Mouse (Mus musculus) adrenal gland, adult 2 months (tissue): ENCODE measurements around the gene Ppp1r3c. TPM values are rescaled to one million over a fixed set of nuclear protein-coding genes. Genes with fewer than 3 reads are reported as not detected.
A peak's percentile ranks its signal among the peaks of the same experiment; 100 is the strongest.

Experiments
- DNase-seq: peaks from one replicate; pipeline ENCODE4 v3.0.0; 2021
- polyA plus RNA-seq: library from polyadenylated mRNA; depleted of rRNA; stranded (reverse); fragments of >200 nt; gene quantifications from 2 replicates; pipeline ENCODE4 v1.2.3, GENCODE M21; 2012
- total RNA-seq, 2 experiments: library from RNA; stranded (reverse); gene quantifications; 2 replicates each; pipeline ENCODE4 v1.2.3; 2021

Ppp1r3c gene
- total and polyA plus RNA-seq, 3 experiments: 3.1 to 43.2 (median 20.2) TPM

GRCm38 (mm10) chr19:36721139-36721538 is 15.3 kb downstream of the Ppp1r3c start:
- no peak for DNase-seq

- DNase-seq: no peak
These were observed 20.2 kb downstream of the Ppp1r3c start for GRCm38 (mm10) chr19:36716221-36716620.

- DNase-seq: no peak
These were observed 20.9 kb downstream of the Ppp1r3c start for GRCm38 (mm10) chr19:36715591-36715990.

GRCm38 (mm10) chr19:36714492-36714891 is 22.0 kb downstream of the Ppp1r3c start:
- DNase-seq: no peak

GRCm38 (mm10) chr19:36713092-36713491 is 23.4 kb downstream of the Ppp1r3c start:
- DNase-seq: peak; percentile 74

GRCm38 (mm10) chr19:36706195-36706594 is 30.3 kb downstream of the Ppp1r3c start:
- DNase-seq: no peak

GRCm38 (mm10) chr19:36705286-36706146 is 30.9 kb downstream of the Ppp1r3c start:
- peak; percentile 60 for DNase-seq

GRCm38 (mm10) chr19:36704763-36705162 is 31.7 kb downstream of the Ppp1r3c start:
- peak; percentile 7 for DNase-seq

GRCm38 (mm10) chr19:36701809-36702622 is 34.4 kb downstream of the Ppp1r3c start:
- DNase-seq: no peak

GRCm38 (mm10) chr19:36701366-36701765 is 35.1 kb downstream of the Ppp1r3c start:
- no peak for DNase-seq

GRCm38 (mm10) chr19:36700937-36701336 is 35.5 kb downstream of the Ppp1r3c start:
- no peak for DNase-seq

- DNase-seq: no peak
These were observed 37.3 kb downstream of the Ppp1r3c start for GRCm38 (mm10) chr19:36699151-36699550.

- no peak for DNase-seq
These were observed 38.3 kb downstream of the Ppp1r3c start for GRCm38 (mm10) chr19:36698200-36698599.

GRCm38 (mm10) chr19:36696601-36697122 is 39.8 kb downstream of the Ppp1r3c start:
- DNase-seq: no peak

GRCm38 (mm10) chr19:36693530-36693929 is 42.9 kb downstream of the Ppp1r3c start:
- no peak for DNase-seq

- DNase-seq: no peak
These were observed 44.5 kb downstream of the Ppp1r3c start for GRCm38 (mm10) chr19:36691941-36692340.

GRCm38 (mm10) chr19:36691245-36691644 is 45.2 kb downstream of the Ppp1r3c start:
- DNase-seq: no peak

GRCm38 (mm10) chr19:36689205-36689604 is 47.2 kb downstream of the Ppp1r3c start:
- no peak for DNase-seq

GRCm38 (mm10) chr19:36687843-36688637 is 48.4 kb downstream of the Ppp1r3c start:
- DNase-seq: peak; percentile 70

GRCm38 (mm10) chr19:36687044-36687443 is 49.4 kb downstream of the Ppp1r3c start:
- DNase-seq: no peak

GRCm38 (mm10) chr19:36686016-36686415 is 50.4 kb downstream of the Ppp1r3c start:
- DNase-seq: no peak

GRCm38 (mm10) chr19:36682560-36682959 is 53.9 kb downstream of the Ppp1r3c start:
- no peak for DNase-seq
